Mouse (Mus musculus) liver, embryonic 11.5 days (tissue): ENCODE data around the gene Pitx3. TPM values are rescaled to one million over a fixed set of nuclear protein-coding genes. Genes with fewer than 3 reads are reported as not detected.
A peak's percentile ranks its signal among the peaks of the same experiment; 100 is the strongest.

ENCODE experiments used
- ATAC-seq: fragments of 200-750 bp; cut with Nextera tagmentation; replicated peaks from 2 replicates; pipeline ENCODE4 v1.8.0; 2017; ENCODE audit warnings: moderate number of reproducible peaks, mild to moderate bottlenecking, moderate TSS enrichment, moderate library complexity; ENCODE audit not compliant: low FRiP score
- DNase-seq: peaks from one replicate; pipeline ENCODE4 v3.0.0-alpha.2; 2017; ENCODE audit warnings: low spot score
- H3K27ac ChIP-seq: fragments of 300-500 bp; sonication (generic); 2 replicates; pipeline ENCODE4 v1.5.1; 2014; ENCODE audit warnings: mild to moderate bottlenecking, low read depth, low read length, control low read depth
- H3K27me3 ChIP-seq: fragments of 300-500 bp; sonication (generic); replicated peaks from 2 replicates; pipeline ENCODE4 v1.6.1; 2014; ENCODE audit warnings: low read length, mixed read lengths; ENCODE audit not compliant: control insufficient read depth, insufficient read depth
- H3K36me3 ChIP-seq: fragments of 300-500 bp; sonication (generic); 2 replicates; pipeline ENCODE4 v1.6.1; 2014; ENCODE audit warnings: mild to moderate bottlenecking, low read length, moderate library complexity, mixed read lengths; ENCODE audit not compliant: control insufficient read depth, insufficient read depth
- H3K4me1 ChIP-seq: fragments of 300-500 bp; sonication (generic); replicated peaks from 2 replicates; pipeline ENCODE4 v1.6.1; 2014; ENCODE audit warnings: low read length, mixed read lengths; ENCODE audit not compliant: control insufficient read depth, insufficient read depth
- H3K4me2 ChIP-seq: fragments of 300-500 bp; sonication (generic); 2 replicates; pipeline ENCODE4 v1.6.1; 2014; ENCODE audit warnings: mild to moderate bottlenecking, control low read depth, moderate library complexity
- H3K4me3 ChIP-seq: fragments of 300-500 bp; sonication (generic); 2 replicates; pipeline ENCODE4 v1.5.1; 2014; ENCODE audit warnings: low read depth, low read length, control low read depth
- H3K9ac ChIP-seq: fragments of 300-500 bp; sonication (generic); 2 replicates; pipeline ENCODE4 v1.6.1; 2014; ENCODE audit warnings: low read depth, low read length, control low read depth
- H3K9me3 ChIP-seq: fragments of 300-500 bp; sonication (generic); 2 replicates; pipeline ENCODE4 v1.6.1; 2016; ENCODE audit warnings: low read length, inconsistent platforms, mixed read lengths; ENCODE audit not compliant: control insufficient read depth
- WGBS: fragments of 180-500 bp; shearing (Covaris S2); extraction: QIAGEN DNeasy Blood & Tissue Kit; methylation state at CpG from one replicate; pipeline ENCODE4 v1.1.7; 2014; 5-methylcytosine and 5-hydroxymethylcytosine counted together
- polyA plus RNA-seq: library from polyadenylated mRNA; unstranded; fragments of >200 nt; fragmentation: Nextera tagmentation; extraction: Ambion mirVana; gene quantifications from 2 replicates; pipeline ENCODE4 v1.2.1, GENCODE M21; 2014

Gene Pitx3
- 0.47 and 0.55 TPM in 2 replicates for polyA plus RNA-seq

GRCm38 (mm10) chr19:46147511-46148371 is at the start of gene Pitx3:
TSS of gene Pitx3 (minus strand) at chr19:46148326.
- WGBS, result 3% methylated on average over 44 of the region's 47 CpGs
- Histone ChIP-seq H3K4me2 (peak within 1 kb of the TSS; percentile 99), H3K9me3 (no peaks in the 10 kb centered on the region), H3K27me3 (peaks cover 80% of the 10 kb centered on the region), H3K4me3 (peak within 1 kb of the TSS; percentile 63), H3K36me3 (no peaks in the 10 kb centered on the region), H3K9ac (no peak within 1 kb of the TSS), H3K27ac (no peak within 1 kb of the TSS), H3K4me1 (peaks cover 6% of the 10 kb centered on the region)
- ATAC-seq (no peak), DNase-seq (no peak)

GRCm38 (mm10) chr19:46187203-46187602 is 39.1 kb upstream of the Pitx3 start:
- H3K9ac ChIP-seq, result no peak overlapping the region
- no peak for ATAC-seq

DNA sequence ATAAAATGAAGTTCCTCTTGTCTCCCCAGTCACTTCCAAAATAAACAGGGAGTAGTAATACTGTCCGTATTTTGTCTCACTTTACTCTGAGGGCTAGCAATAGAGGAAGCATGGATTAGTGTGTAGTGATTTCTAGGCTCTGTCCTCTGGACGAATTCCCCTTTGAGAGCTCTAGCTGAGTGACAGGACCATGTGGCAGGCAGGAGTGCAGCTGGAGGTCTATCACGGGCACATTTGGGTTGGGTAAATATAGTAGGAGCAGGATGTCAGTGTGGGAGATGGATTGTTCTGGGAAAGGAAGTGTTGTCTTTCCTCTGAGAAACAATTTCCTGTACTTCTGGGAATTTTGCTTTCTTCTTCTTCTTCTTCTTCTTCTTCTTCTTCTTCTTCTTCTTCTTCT is 38.5 kb upstream of the Pitx3 start:
- no peak overlapping the region for H3K4me3 ChIP-seq
- no peak for ATAC-seq
- no peaks in the 10 kb centered on the region for H3K27me3 ChIP-seq
- H3K36me3 ChIP-seq, result 0 out of 2 replicates have a peak, but pooled peaks cover 2% of the 10 kb centered on the region
- 27% methylated on average over 3 of the region's 3 CpGs for WGBS
- H3K9me3 ChIP-seq, result no peaks in the 10 kb centered on the region
- no peak overlapping the region for H3K27ac ChIP-seq
- no peak for DNase-seq
- no peak overlapping the region for H3K9ac ChIP-seq
- H3K4me1 ChIP-seq, result no peaks in the 10 kb centered on the region
- H3K4me2 ChIP-seq, result no peak overlapping the region

More at GRCm38 (mm10) chr19:46187203-46187602, 39.1 kb upstream of the Pitx3 start:
- no peaks in the 10 kb centered on the region for H3K4me1 ChIP-seq
- no peaks in the 10 kb centered on the region for H3K27me3 ChIP-seq
- H3K27ac ChIP-seq, result no peak overlapping the region
- 50% methylated on average over 2 of the region's 2 CpGs for WGBS
- no peak overlapping the region for H3K4me2 ChIP-seq
- no peaks in the 10 kb centered on the region for H3K9me3 ChIP-seq
- no peak for DNase-seq
- no peak overlapping the region for H3K4me3 ChIP-seq
- 0 out of 2 replicates have a peak, but pooled peaks cover 2% of the 10 kb centered on the region for H3K36me3 ChIP-seq

- no peak overlapping the region for H3K27ac ChIP-seq
- DNase-seq (no peak), ATAC-seq (no peak)
- H3K27me3 ChIP-seq, result no peaks in the 10 kb centered on the region
- no peaks in the 10 kb centered on the region for H3K9me3 ChIP-seq
- 94% methylated on average over 3 of the region's 3 CpGs for WGBS
- no peak overlapping the region for H3K9ac ChIP-seq
- no peak overlapping the region for H3K4me3 ChIP-seq
- H3K4me1 ChIP-seq, result no peaks in the 10 kb centered on the region
- no peak overlapping the region for H3K4me2 ChIP-seq
- 0 out of 2 replicates have a peak, but pooled peaks cover 2% of the 10 kb centered on the region for H3K36me3 ChIP-seq
These were observed 34.1 kb upstream of the Pitx3 start for GRCm38 (mm10) chr19:46182241-46182640.

- no peak overlapping the region for H3K27ac ChIP-seq
- H3K4me1 ChIP-seq, result no peaks in the 10 kb centered on the region
- no peak overlapping the region for H3K9ac ChIP-seq
- H3K4me3 ChIP-seq, result no peak overlapping the region
- whole genome bisulfite sequencing, result 88% methylated on average over 2 of the region's 2 CpGs
- H3K4me2 ChIP-seq, result no peak overlapping the region
- ATAC-seq (no peak), DNase-seq (no peak)
- 0 out of 2 replicates have a peak, but pooled peaks cover 2% of the 10 kb centered on the region for H3K36me3 ChIP-seq
- H3K27me3 ChIP-seq, result no peaks in the 10 kb centered on the region
- H3K9me3 ChIP-seq, result no peaks in the 10 kb centered on the region
These were observed 32.1 kb upstream of the Pitx3 start for GRCm38 (mm10) chr19:46180274-46180673.

GRCm38 (mm10) chr19:46177046-46177445 is 28.9 kb upstream of the Pitx3 start:
- ATAC-seq (no peak), DNase-seq (no peak)
- Histone ChIP-seq H3K4me1 (no peaks in the 10 kb centered on the region), H3K27ac (no peak overlapping the region), H3K9ac (no peak overlapping the region), H3K4me3 (no peak overlapping the region), H3K9me3 (no peaks in the 10 kb centered on the region), H3K36me3 (no peaks in the 10 kb centered on the region), H3K27me3 (no peaks in the 10 kb centered on the region), H3K4me2 (no peak overlapping the region)
- WGBS, result 74% methylated on average over 5 of the region's 5 CpGs

- Histone ChIP-seq H3K27ac (no peak overlapping the region), H3K9ac (no peak overlapping the region), H3K27me3 (no peaks in the 10 kb centered on the region), H3K4me3 (no peak overlapping the region), H3K4me2 (no peak overlapping the region), H3K9me3 (no peaks in the 10 kb centered on the region), H3K36me3 (peaks cover 4% of the 10 kb centered on the region), H3K4me1 (no peaks in the 10 kb centered on the region)
- DNase-seq (no peak), ATAC-seq (no peak)
These were observed 27.0 kb upstream of the Pitx3 start for GRCm38 (mm10) chr19:46175173-46175572.

GRCm38 (mm10) chr19:46172541-46172940 is 24.4 kb upstream of the Pitx3 start:
- H3K4me1 ChIP-seq, result no peaks in the 10 kb centered on the region
- peaks cover 4% of the 10 kb centered on the region for H3K36me3 ChIP-seq
- H3K9me3 ChIP-seq, result no peaks in the 10 kb centered on the region
- DNase-seq (no peak), ATAC-seq (no peak)
- H3K4me2 ChIP-seq, result no peak overlapping the region
- no peaks in the 10 kb centered on the region for H3K27me3 ChIP-seq
- H3K9ac ChIP-seq, result no peak overlapping the region
- H3K27ac ChIP-seq, result no peak overlapping the region
- no peak overlapping the region for H3K4me3 ChIP-seq
- WGBS, result 80% methylated on average over 5 of the region's 5 CpGs

DNA sequence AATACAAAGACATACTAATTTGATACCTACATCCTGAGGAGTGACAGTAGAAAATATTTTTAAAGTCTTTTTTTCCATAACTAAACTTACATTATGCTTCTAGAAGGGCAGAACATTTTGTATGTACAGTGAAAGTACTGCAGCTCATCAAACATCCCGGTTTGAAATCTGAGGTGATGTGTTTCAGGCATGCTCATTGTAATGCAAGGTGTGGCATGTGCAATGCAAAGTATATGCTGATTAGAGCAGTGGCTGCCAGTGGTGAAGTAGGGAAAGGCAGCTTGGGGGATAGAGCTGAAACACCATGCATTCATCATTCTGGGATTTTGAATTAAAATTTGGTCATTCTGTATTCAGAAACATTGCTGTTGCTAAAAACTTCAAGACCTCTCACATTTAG is 21.8 kb upstream of the Pitx3 start:
- ATAC-seq, result no peak
- H3K4me2 ChIP-seq, result no peak overlapping the region
- no peaks in the 10 kb centered on the region for H3K27me3 ChIP-seq
- H3K27ac ChIP-seq, result no peak overlapping the region
- H3K9ac ChIP-seq, result no peak overlapping the region
- H3K36me3 ChIP-seq, result peaks cover 4% of the 10 kb centered on the region
- no peaks in the 10 kb centered on the region for H3K4me1 ChIP-seq
- no peaks in the 10 kb centered on the region for H3K9me3 ChIP-seq
- H3K4me3 ChIP-seq, result no peak overlapping the region
- WGBS, result 75% methylated on average over 1 of the region's 1 CpGs
- DNase-seq, result no peak
